Mouse (Mus musculus) intestine, postnatal 0 days (tissue): ENCODE results near the gene Lefty1. TPM values are rescaled to one million over a fixed set of nuclear protein-coding genes. Genes with fewer than 3 reads are reported as not detected.

Experiments used
- ATAC-seq: fragments of 200-750 bp; cut with Nextera tagmentation; 2 replicates; pipeline ENCODE4 v1.8.0; 2017; ENCODE audit warnings: mild to moderate bottlenecking, moderate TSS enrichment, moderate library complexity
- H3K27ac ChIP-seq: fragments of 300-500 bp; sonication (generic); 2 replicates; pipeline ENCODE4 v1.5.1; 2014; ENCODE audit warnings: mild to moderate bottlenecking, low read depth, low read length, moderate library complexity
- H3K27me3 ChIP-seq: fragments of 300-500 bp; sonication (generic); replicated peaks from 2 replicates; pipeline ENCODE4 v1.6.1; 2014; ENCODE audit warnings: low read length, mixed read lengths; ENCODE audit not compliant: control insufficient read depth, insufficient read depth
- H3K36me3 ChIP-seq: fragments of 300-500 bp; sonication (generic); 2 replicates; pipeline ENCODE4 v1.6.1; 2014; ENCODE audit warnings: mild to moderate bottlenecking, moderate library complexity; ENCODE audit not compliant: control insufficient read depth, insufficient read depth
- H3K4me1 ChIP-seq: fragments of 300-500 bp; sonication (generic); replicated peaks from 2 replicates; pipeline ENCODE4 v1.6.1; 2014; ENCODE audit warnings: antibody characterized with exemption, low read length, mixed read lengths; ENCODE audit not compliant: control insufficient read depth, insufficient read depth
- H3K4me2 ChIP-seq: fragments of 300-500 bp; sonication (generic); replicated peaks from 2 replicates; pipeline ENCODE4 v1.6.1; 2014; ENCODE audit warnings: low read depth, mild to moderate bottlenecking, moderate library complexity
- H3K4me3 ChIP-seq: fragments of 300-500 bp; sonication (generic); 2 replicates; pipeline ENCODE4 v1.5.1; 2014; ENCODE audit warnings: low read depth, low read length
- H3K9ac ChIP-seq: fragments of 300-500 bp; sonication (generic); 2 replicates; pipeline ENCODE4 v1.6.1; 2014; ENCODE audit warnings: mild to moderate bottlenecking, low read depth, low read length
- H3K9me3 ChIP-seq: fragments of 300-500 bp; sonication (generic); 2 replicates; pipeline ENCODE4 v1.6.1; 2016; ENCODE audit warnings: mixed run types; ENCODE audit not compliant: control insufficient read depth
- CTCF ChIP-seq: sonication (generic); IDR thresholded peaks from 2 replicates; pipeline ENCODE4 v1.5.1; 2016; ENCODE audit warnings: low read depth, mild to moderate bottlenecking, control low read depth, antibody characterized with exemption, moderate library complexity
- WGBS: fragments of 180-500 bp; shearing (Covaris S2); extraction: QIAGEN DNeasy Blood & Tissue Kit; methylation state at CpG from one replicate; pipeline ENCODE4 v1.1.7; 2014; 5-methylcytosine and 5-hydroxymethylcytosine counted together
- polyA plus RNA-seq: library from polyadenylated mRNA; unstranded; fragments of >200 nt; fragmentation: Nextera tagmentation; extraction: Ambion mirVana; gene quantifications from 2 replicates; pipeline ENCODE4 v1.2.1, GENCODE M21; 2015

Lefty1 gene
- polyA plus RNA-seq, 1 experiment from 2014 or later: 0.90 TPM

DNA sequence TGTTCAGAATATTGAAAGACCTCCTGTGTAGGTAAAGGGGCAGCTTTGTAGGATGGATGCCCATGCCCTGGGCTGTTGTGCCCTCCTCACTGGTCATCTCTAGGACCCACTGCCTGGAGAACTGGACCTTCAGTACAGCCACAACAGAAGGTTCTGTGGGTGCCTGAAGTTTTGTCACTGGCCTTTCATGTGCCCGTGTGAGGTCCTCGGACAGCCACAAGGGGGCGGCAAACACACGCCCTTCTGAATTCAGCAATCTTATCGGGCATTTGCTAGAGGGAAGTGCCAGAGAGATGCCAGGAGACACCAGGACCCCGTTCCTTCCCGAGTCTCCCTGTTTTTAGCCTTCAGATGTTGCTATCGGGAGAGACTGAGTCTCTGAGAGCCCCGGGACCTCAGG, 52.9 kb downstream of the Lefty1 start:
- Histone ChIP-seq H3K27ac (no peak overlapping the region), H3K4me1 (no peaks in the 10 kb centered on the region), H3K36me3 (no peaks in the 10 kb centered on the region), H3K9ac (no peak overlapping the region), H3K4me3 (no peak overlapping the region), H3K4me2 (no peak overlapping the region), H3K27me3 (no peaks in the 10 kb centered on the region), H3K9me3 (no peaks in the 10 kb centered on the region)
- 3% methylated on average over 9 of the region's 9 CpGs for WGBS
- TF ChIP-seq CTCF: peak; percentile 97
- ATAC-seq: 0 out of 2 replicates have a peak, but pooled peaks have one; percentile 34

Other genes with a start within 250 kb of the Lefty1 start
- gene Mixl1, start 238.0 kb upstream of the Lefty1 start, polyA plus RNA-seq: not detected in 2 replicates
- gene Acbd3, start 209.0 kb upstream of the Lefty1 start, polyA plus RNA-seq: 16.9 and 18.4 TPM in 2 replicates
- 1,056 and 1,104 TPM in 2 replicates for gene H3f3a, start 121.1 kb upstream of the Lefty1 start, polyA plus RNA-seq
- gene Sde2, start 83.9 kb upstream of the Lefty1 start, polyA plus RNA-seq: 13.3 and 16.7 TPM in 2 replicates
- gene Lefty2, start 41.9 kb upstream of the Lefty1 start, polyA plus RNA-seq: not detected in 2 replicates
- gene Pycr2, start 30.7 kb upstream of the Lefty1 start, polyA plus RNA-seq: 24.5 and 26.3 TPM in 2 replicates
- gene Tmem63a, start 7.3 kb downstream of the Lefty1 start, polyA plus RNA-seq: 9.5 and 10.2 TPM in 2 replicates
- gene Ephx1, start 85.9 kb downstream of the Lefty1 start, polyA plus RNA-seq: 4.3 and 4.9 TPM in 2 replicates
- gene 9130409I23Rik, start 116.2 kb downstream of the Lefty1 start, polyA plus RNA-seq: 0.09 TPM in 1 of 2 replicates, not detected in the other
- 7.3 and 8.5 TPM in 2 replicates for gene Nvl, start 209.2 kb downstream of the Lefty1 start, polyA plus RNA-seq
- gene Cnih4, start 209.7 kb downstream of the Lefty1 start, polyA plus RNA-seq: 107 and 120 TPM in 2 replicates